Mouse (Mus musculus) heart, postnatal 0 days (tissue): ENCODE data around the gene Acnat1. TPM values are rescaled to one million over a fixed set of nuclear protein-coding genes. Genes with fewer than 3 reads are reported as not detected.
"Not testable (repeated sequence)": the region's sequence is repeated elsewhere in the genome, so short reads cannot be mapped to it uniquely, and the experiment has no call there.

Source experiments
- ATAC-seq: fragments of 200-750 bp; cut with Nextera tagmentation; 2 replicates; pipeline ENCODE4 v1.8.0; 2017; ENCODE audit warnings: low read depth, moderate number of reproducible peaks, moderate library complexity; ENCODE audit not compliant: insufficient read depth
- DNase-seq: peaks from one replicate; pipeline ENCODE4 v3.0.0-alpha.2; 2016; ENCODE audit warnings: low spot score
- H3K27ac ChIP-seq: fragments of 300-500 bp; sonication (generic); 2 replicates; pipeline ENCODE4 v1.5.1; 2014; ENCODE audit warnings: low read depth, mild to moderate bottlenecking
- H3K27me3 ChIP-seq: fragments of 300-500 bp; sonication (generic); 2 replicates; pipeline ENCODE4 v1.6.1; 2014; ENCODE audit warnings: low read length, mixed read lengths; ENCODE audit not compliant: control insufficient read depth, insufficient read depth
- H3K36me3 ChIP-seq: fragments of 300-500 bp; sonication (generic); replicated peaks from 2 replicates; pipeline ENCODE4 v1.6.1; 2014; ENCODE audit warnings: low read length, mixed read lengths; ENCODE audit not compliant: control insufficient read depth, insufficient read depth
- H3K4me1 ChIP-seq: fragments of 300-500 bp; sonication (generic); 2 replicates; pipeline ENCODE4 v1.6.1; 2014; ENCODE audit warnings: antibody characterized with exemption; ENCODE audit not compliant: control insufficient read depth, insufficient read depth
- H3K4me2 ChIP-seq: fragments of 300-500 bp; sonication (generic); 2 replicates; pipeline ENCODE4 v1.6.1; 2014; ENCODE audit warnings: low read depth, mild to moderate bottlenecking, low read length, moderate library complexity
- H3K4me3 ChIP-seq: fragments of 300-500 bp; sonication (generic); 2 replicates; pipeline ENCODE4 v1.5.1; 2014; ENCODE audit warnings: low read depth, low read length
- H3K9ac ChIP-seq: fragments of 300-500 bp; sonication (generic); replicated peaks from 2 replicates; pipeline ENCODE4 v1.6.1; 2014; ENCODE audit warnings: low read depth, low read length, mixed read lengths
- H3K9me3 ChIP-seq: fragments of 300-500 bp; sonication (generic); replicated peaks from 2 replicates; pipeline ENCODE4 v1.6.1; 2016; ENCODE audit warnings: low read length; ENCODE audit not compliant: control insufficient read depth
- CTCF ChIP-seq: IDR thresholded peaks from 2 replicates; pipeline ENCODE4 v1.5.1; 2016; ENCODE audit warnings: antibody characterized with exemption, control low read depth, low read depth
- EP300 ChIP-seq: IDR thresholded peaks from 2 replicates; pipeline ENCODE4 v1.6.1; 2016; ENCODE audit warnings: antibody characterized with exemption, low read depth
- WGBS: fragments of 180-500 bp; shearing (Covaris S2); extraction: QIAGEN DNeasy Blood & Tissue Kit; methylation state at CpG from one replicate; pipeline ENCODE4 v1.1.7; 2014; 5-methylcytosine and 5-hydroxymethylcytosine counted together
- polyA plus RNA-seq: library from polyadenylated mRNA; unstranded; fragments of >200 nt; fragmentation: Nextera tagmentation; extraction: Ambion mirVana; gene quantifications from 2 replicates; pipeline ENCODE4 v1.2.1, GENCODE M21; 2015
- total RNA-seq: library from RNA; depleted of rRNA; stranded (reverse); fragments of >200 nt; gene quantifications from 2 replicates; pipeline ENCODE4 v1.2.3, GENCODE M21; 2014; ENCODE audit warnings: low replicate concordance

The Acnat1 gene
- total and polyA plus RNA-seq, 2 experiments from 2014 or later = not detected

GRCm38 (mm10) chr4:49469435-49470151 lies 4.1 kb downstream of the Acnat1 start:
- no peak overlapping the region for H3K4me2 ChIP-seq
- TF ChIP-seq EP300 = no peak
- TF ChIP-seq CTCF = no peak
- H3K36me3 ChIP-seq = no peaks in the 10 kb centered on the region
- no peak overlapping the region for H3K27ac ChIP-seq
- no peaks in the 10 kb centered on the region for H3K27me3 ChIP-seq
- H3K9me3 ChIP-seq = no peaks in the 10 kb centered on the region
- no peak overlapping the region for H3K4me3 ChIP-seq
- no peaks in the 10 kb centered on the region for H3K4me1 ChIP-seq
- no peak overlapping the region for H3K9ac ChIP-seq
- 73% methylated on average over 3 of the region's 3 CpGs for WGBS
- no peak for DNase-seq
- no peak for ATAC-seq

GRCm38 (mm10) chr4:49467360-49467759 lies 6.4 kb downstream of the Acnat1 start:
- 87% methylated on average over 6 of the region's 6 CpGs for WGBS
- Histone ChIP-seq H3K4me2 (no peak overlapping the region), H3K4me1 (no peaks in the 10 kb centered on the region)

GRCm38 (mm10) chr4:49456171-49456570 lies 17.5 kb downstream of the Acnat1 start:
- no peak for ATAC-seq
- H3K4me1 ChIP-seq = no peaks in the 10 kb centered on the region
- no peak for DNase-seq
- H3K27ac ChIP-seq = no peak overlapping the region
- 64% methylated on average over 2 of the region's 2 CpGs for WGBS
- no peaks in the 10 kb centered on the region for H3K36me3 ChIP-seq
- no peak overlapping the region for H3K4me3 ChIP-seq
- no peaks in the 10 kb centered on the region for H3K27me3 ChIP-seq
- H3K9me3 ChIP-seq = no peaks in the 10 kb centered on the region
- H3K4me2 ChIP-seq = no peak overlapping the region
- H3K9ac ChIP-seq = no peak overlapping the region
- TF ChIP-seq EP300 = no peak
- TF ChIP-seq CTCF = no peak

More at GRCm38 (mm10) chr4:49467360-49467759, 6.4 kb downstream of the Acnat1 start:
- Histone ChIP-seq H3K9me3 (no peaks in the 10 kb centered on the region), H3K27me3 (no peaks in the 10 kb centered on the region), H3K4me3 (no peak overlapping the region), H3K27ac (no peak overlapping the region), H3K36me3 (no peaks in the 10 kb centered on the region), H3K9ac (no peak overlapping the region)
- 0 out of 2 replicates have a peak, but pooled peaks have one; percentile 6 for TF ChIP-seq CTCF
- TF ChIP-seq EP300 = no peak
- ATAC-seq (no peak), DNase-seq (no peak)

GRCm38 (mm10) chr4:49451848-49452551 lies 21.7 kb downstream of the Acnat1 start:
- Histone ChIP-seq H3K4me2 (no peak overlapping the region), H3K27me3 (no peaks in the 10 kb centered on the region), H3K36me3 (no peaks in the 10 kb centered on the region), H3K9me3 (no peaks in the 10 kb centered on the region), H3K27ac (no peak overlapping the region), H3K9ac (no peak overlapping the region), H3K4me1 (no peaks in the 10 kb centered on the region), H3K4me3 (no peak overlapping the region)
- TF ChIP-seq CTCF (no peak), EP300 (no peak)
- no peak for DNase-seq
- 78% methylated on average over 1 of the region's 1 CpGs for WGBS
- ATAC-seq = no peak

- WGBS = 86% methylated on average over 1 of the region's 1 CpGs
- not testable (repeated sequence) for H3K4me1 ChIP-seq, DNase-seq, H3K4me2 ChIP-seq, H3K9ac ChIP-seq, H3K4me3 ChIP-seq, H3K36me3 ChIP-seq, H3K27me3 ChIP-seq, H3K27ac ChIP-seq, H3K9me3 ChIP-seq, ATAC-seq
These were observed 22.4 kb downstream of the Acnat1 start for GRCm38 (mm10) chr4:49451133-49451847.

- H3K4me2 ChIP-seq, H3K4me3 ChIP-seq, H3K4me1 ChIP-seq, H3K9ac ChIP-seq, ATAC-seq, H3K27ac ChIP-seq, H3K27me3 ChIP-seq, H3K36me3 ChIP-seq, H3K9me3 ChIP-seq, DNase-seq: not testable (repeated sequence)
- WGBS = 87% methylated on average over 3 of the region's 3 CpGs
These were observed 36.7 kb downstream of the Acnat1 start for GRCm38 (mm10) chr4:49436968-49437367.

- H3K4me1 ChIP-seq, H3K9me3 ChIP-seq, DNase-seq, H3K9ac ChIP-seq, H3K27me3 ChIP-seq, H3K4me3 ChIP-seq, ATAC-seq, H3K27ac ChIP-seq, H3K4me2 ChIP-seq, H3K36me3 ChIP-seq: not testable (repeated sequence)
- WGBS = 59% methylated on average over 2 of the region's 2 CpGs
These were observed 63.6 kb downstream of the Acnat1 start for GRCm38 (mm10) chr4:49410151-49410550.

GRCm38 (mm10) chr4:49407957-49408356 lies 65.8 kb downstream of the Acnat1 start, which contains the start of gene Acnat2:
Gene Acnat2 (minus strand): TSS chr4:49408151.
- H3K9ac ChIP-seq, H3K27me3 ChIP-seq, H3K36me3 ChIP-seq, H3K27ac ChIP-seq, H3K9me3 ChIP-seq, H3K4me3 ChIP-seq, ATAC-seq, H3K4me2 ChIP-seq, H3K4me1 ChIP-seq, DNase-seq: not testable (repeated sequence)
- WGBS = 71% methylated on average over 5 of the region's 5 CpGs
